Comparison of ENCODE assay signal across 10 mouse cellular contexts in genomic region chr2:27125979-27126378, GRCm38 (mm10). TPM values are rescaled to one million over a fixed set of nuclear protein-coding genes. Genes with fewer than 3 reads are reported as not detected.
DNase-seq lines count a peak whose midpoint lies in the region; ATAC-seq and TF ChIP-seq lines count a peak whose summit lies in the region.
"Had no signal": no experiment of that assay in that cellular context is flagged by ENCODE, and none has a peak within 500 bp of the region (broad histone marks: within the 10 kb centered on the region; RNA-seq: fewer than 3 reads in every experiment).

No protein-coding gene starts in this region.

- TF ChIP-seq POLR2A in embryonic fibroblast, embryonic 13.5 days (IDR thresholded peaks at IDR 0.05; ENCODE audit: low read depth, low read length) = no peak
- no peak for TF ChIP-seq POLR2A in spleen, adult 2 months (IDR thresholded peaks at IDR 0.05; ENCODE audit: low read depth, low read length)

- H3K36me3 ChIP-seq in intestine, postnatal 0 days (ENCODE audit: control insufficient read depth, insufficient read depth) = no peaks in the 10 kb centered on the region
- H3K36me3 ChIP-seq in intestine, embryonic 16.5 days (ENCODE audit: control insufficient read depth, insufficient read depth, low read length) = no peaks in the 10 kb centered on the region
- no peaks in the 10 kb centered on the region for H3K36me3 ChIP-seq in liver, embryonic 14.5 days (replicated peaks; ENCODE audit: control insufficient read depth, insufficient read depth, low read depth)
- no peaks in the 10 kb centered on the region for H3K36me3 ChIP-seq in spleen, adult 2 months (ENCODE audit: control insufficient read depth, insufficient read depth, low read length)
- H3K36me3 ChIP-seq: lung, embryonic 15.5 days had no signal

- H3K27ac ChIP-seq in intestine, postnatal 0 days (ENCODE audit: low read depth, low read length) = no peak overlapping the region
- H3K27ac ChIP-seq in intestine, embryonic 16.5 days (ENCODE audit: low read length) = no peak overlapping the region
- no peak overlapping the region for H3K27ac ChIP-seq in embryonic fibroblast, embryonic 13.5 days (ENCODE audit: insufficient read depth, low read length)
- no peak overlapping the region for H3K27ac ChIP-seq in liver, embryonic 14.5 days
- H3K27ac ChIP-seq in spleen, adult 2 months (ENCODE audit: insufficient read depth, low read length) = no peak overlapping the region
- H3K27ac ChIP-seq: lung, embryonic 15.5 days had no signal

- no peaks in the 10 kb centered on the region for H3K9me3 ChIP-seq in intestine, postnatal 0 days (ENCODE audit: control insufficient read depth)
- no peaks in the 10 kb centered on the region for H3K9me3 ChIP-seq in intestine, embryonic 16.5 days (ENCODE audit: control insufficient read depth, low read length)
- no peaks in the 10 kb centered on the region for H3K9me3 ChIP-seq in liver, embryonic 14.5 days (ENCODE audit: control insufficient read depth, low read length)
- H3K9me3 ChIP-seq: lung, embryonic 15.5 days had no signal

- H3K27me3 ChIP-seq in intestine, postnatal 0 days (replicated peaks; ENCODE audit: control insufficient read depth, insufficient read depth, low read length) = no peaks in the 10 kb centered on the region
- H3K27me3 ChIP-seq in intestine, embryonic 16.5 days (replicated peaks; ENCODE audit: control insufficient read depth, insufficient read depth, low read length) = no peaks in the 10 kb centered on the region
- H3K27me3 ChIP-seq in liver, embryonic 14.5 days (ENCODE audit: control insufficient read depth, insufficient read depth, low read length) = no peaks in the 10 kb centered on the region
- H3K27me3 ChIP-seq in spleen, adult 2 months (ENCODE audit: control insufficient read depth, insufficient read depth, low read length) = no peaks in the 10 kb centered on the region
- H3K27me3 ChIP-seq: lung, embryonic 15.5 days had no signal

- peak; percentile 87 for TF ChIP-seq CTCF in intestine, postnatal 0 days (IDR thresholded peaks at IDR 0.05; ENCODE audit: low read depth)
- peak; percentile 70 for TF ChIP-seq CTCF in embryonic fibroblast, embryonic 13.5 days (IDR thresholded peaks at IDR 0.05; ENCODE audit: borderline replicate concordance, insufficient read depth, low read length)
- TF ChIP-seq CTCF in liver, embryonic 14.5 days (IDR thresholded peaks at IDR 0.05; ENCODE audit: low read depth) = peak; percentile 90
- peak; percentile 82; the same call in 1 of the 2 replicates for TF ChIP-seq CTCF in spleen, adult 2 months (IDR thresholded peaks at IDR 0.05; ENCODE audit: extremely low read depth, insufficient read depth, insufficient read length, insufficient replicate concordance)

- no peak for ATAC-seq in intestine, postnatal 0 days
- no peak for ATAC-seq in intestine, embryonic 16.5 days
- no peak for ATAC-seq in liver, embryonic 14.5 days (ENCODE audit: insufficient read depth)
- no peak for ATAC-seq in megakaryocyte-erythroid progenitor cell, adult 5-6 weeks (replicated peaks; ENCODE audit: low FRiP score, low TSS enrichment, poor library complexity, severe bottlenecking)

- no peak overlapping the region for H3K9ac ChIP-seq in intestine, postnatal 0 days (ENCODE audit: low read depth, low read length)
- H3K9ac ChIP-seq in intestine, embryonic 16.5 days (ENCODE audit: low read depth, low read length) = no peak overlapping the region
- no peak overlapping the region for H3K9ac ChIP-seq in liver, embryonic 14.5 days (replicated peaks)
- H3K9ac ChIP-seq: lung, embryonic 15.5 days had no signal

- peak; percentile 87 for DNase-seq in CD4-positive, CD25-positive, alpha-beta regulatory T cell, adult 2 months (ENCODE audit: low read depth, low spot score)
- peak; percentile 62 for DNase-seq in adipocyte (ENCODE audit: low spot score)
- no peak for DNase-seq in liver, embryonic 14.5 days (ENCODE audit: low read depth in 3 of 3, low spot score in 3 of 3)
- peak; percentile 12 to 56 for DNase-seq in spleen, adult 2 months (ENCODE audit: low read depth in 1 of 2, low spot score in 2 of 2)

- H3K4me2 ChIP-seq in intestine, postnatal 0 days (replicated peaks; ENCODE audit: low read depth) = no peak overlapping the region
- H3K4me2 ChIP-seq in intestine, embryonic 16.5 days (ENCODE audit: low read depth, low read length) = no peak overlapping the region
- no peak overlapping the region for H3K4me2 ChIP-seq in liver, embryonic 14.5 days (ENCODE audit: low read depth)
- H3K4me2 ChIP-seq: lung, embryonic 15.5 days had no signal

- 25% methylated on average over 10 of the region's 10 CpGs for WGBS in intestine, postnatal 0 days
- 41% methylated on average over 10 of the region's 10 CpGs for WGBS in intestine, embryonic 16.5 days
- 24% methylated on average over 10 of the region's 10 CpGs for WGBS in liver, embryonic 14.5 days (ENCODE audit: insufficient replicate concordance)
- 44% methylated on average over 10 of the region's 10 CpGs for WGBS in spleen, adult 2 months

- no peak for TF ChIP-seq EP300 in liver, embryonic 14.5 days (IDR thresholded peaks at IDR 0.05; ENCODE audit: low read depth)

- H3K4me3 ChIP-seq in intestine, postnatal 0 days (ENCODE audit: low read depth, low read length) = no peak overlapping the region
- no peak overlapping the region for H3K4me3 ChIP-seq in intestine, embryonic 16.5 days (ENCODE audit: low read length)
- no peak overlapping the region for H3K4me3 ChIP-seq in embryonic fibroblast, embryonic 13.5 days (ENCODE audit: insufficient read depth, low read length)
- H3K4me3 ChIP-seq in liver, embryonic 14.5 days (ENCODE audit: insufficient read depth in 1 of 2, low read depth in 2 of 2, low read length in 2 of 2) = no peak overlapping the region
- no peak overlapping the region for H3K4me3 ChIP-seq in spleen, adult 2 months (ENCODE audit: extremely low read depth, insufficient read depth, insufficient read length)
- H3K4me3 ChIP-seq: erythroblast, embryonic 14.5 days; lung, embryonic 15.5 days had no signal

- H3K4me1 ChIP-seq in intestine, postnatal 0 days (replicated peaks; ENCODE audit: control insufficient read depth, insufficient read depth, low read length) = no peaks in the 10 kb centered on the region
- H3K4me1 ChIP-seq in intestine, embryonic 16.5 days (ENCODE audit: control insufficient read depth, insufficient read depth, low read length) = peaks cover 7% of the 10 kb centered on the region
- no peaks in the 10 kb centered on the region for H3K4me1 ChIP-seq in embryonic fibroblast, embryonic 13.5 days (ENCODE audit: control insufficient read depth, insufficient read depth, low read length)
- H3K4me1 ChIP-seq in liver, embryonic 14.5 days (replicated peaks; ENCODE audit: control insufficient read depth in 2 of 2, insufficient read depth in 2 of 2, low read length in 1 of 2) = no peaks in the 10 kb centered on the region
- peaks cover 23% of the 10 kb centered on the region for H3K4me1 ChIP-seq in spleen, adult 2 months (ENCODE audit: control insufficient read depth, insufficient read depth, insufficient read length)

RNA-seq across cellular contexts. Expression of gene Fam163b, which starts 16.3 kb away (rescaled TPM):
- 0.10 TPM in 2 replicates for polyA plus RNA-seq in intestine, postnatal 0 days (2015; fragmentation: Nextera tagmentation; extraction: Ambion mirVana)
- 0.11 and 0.16 TPM in 2 replicates for polyA plus RNA-seq in intestine, embryonic 16.5 days (2015; fragmentation: Nextera tagmentation; extraction: Ambion mirVana)
- not detected in 2 replicates for polyA plus RNA-seq in embryonic fibroblast, embryonic 13.5 days (2011; ENCODE audit: insufficient read length, low read depth, missing spikeins)
- polyA plus RNA-seq in liver, embryonic 14.5 days (2012; rRNA removed) = 0.01 and 0.04 TPM in 2 replicates
- not detected in 2 replicates for polyA plus RNA-seq in liver, embryonic 14.5 days (2014; fragmentation: Nextera tagmentation; extraction: Ambion mirVana)
- polyA plus RNA-seq in spleen, adult 2 months (2012; rRNA removed) = not detected in 2 replicates
- total RNA-seq in megakaryocyte-erythroid progenitor cell, adult 5-6 weeks (2014; fragmentation: Nextera tagmentation) = not detected in 2 replicates
- not detected in 2 replicates for total RNA-seq in megakaryocyte-erythroid progenitor cell, adult 5-6 weeks (2017)
- polyA plus RNA-seq: erythroblast, embryonic 14.5 days had no signal

RNA-seq across cellular contexts. Expression of gene Dbh, which starts 39.1 kb away (rescaled TPM):
- polyA plus RNA-seq in intestine, postnatal 0 days (2015; fragmentation: Nextera tagmentation; extraction: Ambion mirVana) = 0.65 and 0.84 TPM in 2 replicates
- 1.0 and 1.4 TPM in 2 replicates for polyA plus RNA-seq in intestine, embryonic 16.5 days (2015; fragmentation: Nextera tagmentation; extraction: Ambion mirVana)
- polyA plus RNA-seq in embryonic fibroblast, embryonic 13.5 days (2011; ENCODE audit: insufficient read length, low read depth, missing spikeins) = not detected in 2 replicates
- polyA plus RNA-seq in liver, embryonic 14.5 days (2012; rRNA removed) = 0.02 TPM in 1 of 2 replicates, not detected in the other
- not detected in 2 replicates for polyA plus RNA-seq in liver, embryonic 14.5 days (2014; fragmentation: Nextera tagmentation; extraction: Ambion mirVana)
- polyA plus RNA-seq in spleen, adult 2 months (2012; rRNA removed) = 0.04 TPM in 1 of 2 replicates, not detected in the other
- not detected in 2 replicates for total RNA-seq in megakaryocyte-erythroid progenitor cell, adult 5-6 weeks (2014; fragmentation: Nextera tagmentation)
- total RNA-seq in megakaryocyte-erythroid progenitor cell, adult 5-6 weeks (2017) = not detected in 2 replicates
- polyA plus RNA-seq: erythroblast, embryonic 14.5 days had no signal

RNA-seq across cellular contexts. Expression of gene Adamtsl2, which starts 46.8 kb away (rescaled TPM):
- polyA plus RNA-seq in intestine, postnatal 0 days (2015; fragmentation: Nextera tagmentation; extraction: Ambion mirVana) = 1.0 and 1.3 TPM in 2 replicates
- 1.7 and 2.1 TPM in 2 replicates for polyA plus RNA-seq in intestine, embryonic 16.5 days (2015; fragmentation: Nextera tagmentation; extraction: Ambion mirVana)
- 0.17 and 0.95 TPM in 2 replicates for polyA plus RNA-seq in embryonic fibroblast, embryonic 13.5 days (2011; ENCODE audit: insufficient read length, low read depth, missing spikeins)
- polyA plus RNA-seq in liver, embryonic 14.5 days (2012; rRNA removed) = 0.31 and 0.47 TPM in 2 replicates
- 0.25 and 0.53 TPM in 2 replicates for polyA plus RNA-seq in liver, embryonic 14.5 days (2014; fragmentation: Nextera tagmentation; extraction: Ambion mirVana)
- polyA plus RNA-seq in spleen, adult 2 months (2012; rRNA removed) = 33.6 and 45.1 TPM in 2 replicates
- 1.2 TPM in 1 of 2 replicates, not detected in the other for total RNA-seq in megakaryocyte-erythroid progenitor cell, adult 5-6 weeks (2014; fragmentation: Nextera tagmentation)
- total RNA-seq in megakaryocyte-erythroid progenitor cell, adult 5-6 weeks (2017) = not detected in 2 replicates
- polyA plus RNA-seq: erythroblast, embryonic 14.5 days had no signal

RNA-seq across cellular contexts. Expression of gene Mymk, which starts 54.0 kb away (rescaled TPM):
- not detected in 2 replicates for polyA plus RNA-seq in intestine, postnatal 0 days (2015; fragmentation: Nextera tagmentation; extraction: Ambion mirVana)
- 0.12 and 0.22 TPM in 2 replicates for polyA plus RNA-seq in intestine, embryonic 16.5 days (2015; fragmentation: Nextera tagmentation; extraction: Ambion mirVana)
- polyA plus RNA-seq in embryonic fibroblast, embryonic 13.5 days (2011; ENCODE audit: insufficient read length, low read depth, missing spikeins) = not detected in 2 replicates
- 0.03 TPM in 1 of 2 replicates, not detected in the other for polyA plus RNA-seq in liver, embryonic 14.5 days (2012; rRNA removed)
- polyA plus RNA-seq in liver, embryonic 14.5 days (2014; fragmentation: Nextera tagmentation; extraction: Ambion mirVana) = not detected in 2 replicates
- polyA plus RNA-seq in spleen, adult 2 months (2012; rRNA removed) = 0.47 and 0.67 TPM in 2 replicates
- not detected in 2 replicates for total RNA-seq in megakaryocyte-erythroid progenitor cell, adult 5-6 weeks (2014; fragmentation: Nextera tagmentation)
- total RNA-seq in megakaryocyte-erythroid progenitor cell, adult 5-6 weeks (2017) = not detected in 2 replicates
- polyA plus RNA-seq: erythroblast, embryonic 14.5 days had no signal

Comparison
In these comparisons a context has a peak if more than half of its experiments do, and no peak if none do; other contexts are left out.
1. DNase-seq: peak in CD4-positive, CD25-positive, alpha-beta regulatory T cell, adult 2 months (single experiment), adipocyte (single experiment) and spleen, adult 2 months (2 of 2); none in liver, embryonic 14.5 days (0 of 3).
2. RNA of gene Adamtsl2, which starts 46.8 kb away (polyA plus RNA-seq): 33.6 to 45.1 TPM in spleen, adult 2 months; 1.7 to 2.1 TPM in intestine, embryonic 16.5 days, 1.0 to 1.3 TPM in intestine, postnatal 0 days, 0.17 to 0.95 TPM in embryonic fibroblast, embryonic 13.5 days and 0.25 to 0.53 TPM in liver, embryonic 14.5 days; every median in the first group is over 10 times any median in the second.
3. Peak in every context shown above with its lines, with median percentiles within 50 percentile points of each other: CTCF ChIP-seq.